Mouse (Mus musculus) urinary bladder, postnatal 10 days (tissue): ENCODE results near the gene Fam53b.

ENCODE experiments used
- DNase-seq: peaks from one replicate; pipeline ENCODE4 v3.0.0; 2022; ENCODE audit warnings: low spot score

Gene Fam53b

GRCm38 (mm10) chr7:132810879-132811278, 2.8 kb downstream of the Fam53b start:
- DNase-seq: peak; percentile 67

GRCm38 (mm10) chr7:132810368-132810767, 3.3 kb downstream of the Fam53b start:
- DNase-seq: no peak

GRCm38 (mm10) chr7:132809721-132810120, 4.0 kb downstream of the Fam53b start:
- DNase-seq: no peak

GRCm38 (mm10) chr7:132808841-132809682, 4.6 kb downstream of the Fam53b start:
- DNase-seq: no peak

GRCm38 (mm10) chr7:132808051-132808796, 5.5 kb downstream of the Fam53b start:
- no peak for DNase-seq

GRCm38 (mm10) chr7:132806926-132807857, 6.5 kb downstream of the Fam53b start:
- DNase-seq: no peak

- DNase-seq: no peak
Measured at GRCm38 (mm10) chr7:132806286-132806685, 7.4 kb downstream of the Fam53b start.

- no peak for DNase-seq
Measured at GRCm38 (mm10) chr7:132804951-132805350, 8.7 kb downstream of the Fam53b start.

GRCm38 (mm10) chr7:132804461-132804860, 9.2 kb downstream of the Fam53b start:
- no peak for DNase-seq

GRCm38 (mm10) chr7:132803962-132804361, 9.7 kb downstream of the Fam53b start:
- DNase-seq: no peak

- DNase-seq: no peak
Measured at GRCm38 (mm10) chr7:132803336-132803735, 10.3 kb downstream of the Fam53b start.

GRCm38 (mm10) chr7:132802691-132803090, 11.0 kb downstream of the Fam53b start:
- DNase-seq: no peak

- no peak for DNase-seq
Measured at GRCm38 (mm10) chr7:132802066-132802465, 11.6 kb downstream of the Fam53b start.

- DNase-seq: no peak
Measured at GRCm38 (mm10) chr7:132801509-132801908, 12.2 kb downstream of the Fam53b start.

GRCm38 (mm10) chr7:132800868-132801267, 12.8 kb downstream of the Fam53b start:
- no peak for DNase-seq

- DNase-seq: no peak
Measured at GRCm38 (mm10) chr7:132799119-132800016, 14.3 kb downstream of the Fam53b start.

- DNase-seq: no peak
Measured at GRCm38 (mm10) chr7:132795141-132795540, 18.5 kb downstream of the Fam53b start.

GRCm38 (mm10) chr7:132793467-132793866, 20.2 kb downstream of the Fam53b start:
- no peak for DNase-seq

- no peak for DNase-seq
Measured at GRCm38 (mm10) chr7:132790447-132791219, 23.1 kb downstream of the Fam53b start.

- no peak for DNase-seq
Measured at GRCm38 (mm10) chr7:132788826-132789225, 24.9 kb downstream of the Fam53b start.
